Mouse (Mus musculus) heart, embryonic 15.5 days (tissue): ENCODE results near the gene Gstm4. TPM values are rescaled to one million over a fixed set of nuclear protein-coding genes. Genes with fewer than 3 reads are reported as not detected.
"Not testable (repeated sequence)": the region's sequence is repeated elsewhere in the genome, so short reads cannot be mapped to it uniquely, and the experiment has no call there.

Source experiments
- ATAC-seq: fragments of 200-750 bp; cut with Nextera tagmentation; replicated peaks from 2 replicates; pipeline ENCODE4 v1.8.0; 2017; ENCODE audit warnings: low read depth, moderate TSS enrichment; ENCODE audit not compliant: insufficient number of reproducible peaks, insufficient read depth, low FRiP score
- H3K27ac ChIP-seq: fragments of 300-500 bp; sonication (generic); 2 replicates; pipeline ENCODE4 v1.5.1; 2015; ENCODE audit warnings: mild to moderate bottlenecking, inconsistent platforms
- H3K27me3 ChIP-seq: fragments of 300-500 bp; sonication (generic); 2 replicates; pipeline ENCODE4 v1.6.1; 2015; ENCODE audit warnings: inconsistent platforms
- H3K36me3 ChIP-seq: fragments of 300-500 bp; sonication (generic); 2 replicates; pipeline ENCODE4 v1.6.1; 2015; ENCODE audit warnings: mild to moderate bottlenecking, inconsistent platforms
- H3K4me1 ChIP-seq: fragments of 300-500 bp; sonication (generic); replicated peaks from 2 replicates; pipeline ENCODE4 v1.6.1; 2015; ENCODE audit warnings: inconsistent platforms
- H3K4me2 ChIP-seq: fragments of 300-500 bp; sonication (generic); 2 replicates; pipeline ENCODE4 v1.6.1; 2015; ENCODE audit warnings: inconsistent platforms, mild to moderate bottlenecking, moderate library complexity
- H3K4me3 ChIP-seq: fragments of 300-500 bp; sonication (generic); 2 replicates; pipeline ENCODE4 v1.5.1; 2015; ENCODE audit warnings: mild to moderate bottlenecking, inconsistent platforms
- H3K9ac ChIP-seq: fragments of 300-500 bp; sonication (generic); 2 replicates; pipeline ENCODE4 v1.6.1; 2015; ENCODE audit warnings: mild to moderate bottlenecking, inconsistent platforms
- H3K9me3 ChIP-seq: fragments of 300-500 bp; sonication (generic); replicated peaks from 2 replicates; pipeline ENCODE4 v1.6.1; 2016; ENCODE audit warnings: inconsistent platforms
- WGBS: fragments of 180-500 bp; shearing (Covaris S2); methylation state at CpG from one replicate; pipeline ENCODE4 v1.1.7; 2015; ENCODE audit warnings: mixed read lengths; 5-methylcytosine and 5-hydroxymethylcytosine counted together
- polyA plus RNA-seq: library from polyadenylated mRNA; unstranded; fragments of >200 nt; fragmentation: Nextera tagmentation; extraction: Ambion mirVana; gene quantifications from 2 replicates; pipeline ENCODE4 v1.2.1, GENCODE M21; 2015

The Gstm4 gene
- polyA plus RNA-seq, 1 experiment from 2014 or later = 12.9 TPM

DNA sequence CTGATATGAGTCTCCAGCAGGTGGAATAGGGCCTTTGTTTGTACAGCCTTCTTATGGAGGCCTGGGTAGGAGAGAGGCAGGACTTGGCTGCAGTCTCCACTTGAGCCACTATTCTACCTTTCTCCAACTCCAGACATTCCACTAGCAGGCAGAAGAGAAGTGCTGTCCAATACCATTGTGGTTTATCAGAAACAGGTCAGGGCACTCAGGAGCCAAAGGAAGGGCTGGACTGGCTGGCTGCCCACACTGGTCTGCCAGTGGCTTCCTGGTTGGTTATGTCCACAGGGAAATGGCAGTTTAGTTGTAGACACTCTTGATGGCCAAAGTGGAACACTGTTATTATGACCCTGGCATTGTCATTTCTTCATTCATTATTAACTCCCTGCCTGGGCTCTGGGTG is 12.6 kb downstream of the Gstm4 start:
- no peak for ATAC-seq
- H3K4me1 ChIP-seq = no peaks in the 10 kb centered on the region
- H3K4me2 ChIP-seq = no peak overlapping the region
- H3K27ac ChIP-seq = no peak overlapping the region
- peaks cover 13% of the 10 kb centered on the region; the same call in 1 of the 2 replicates for H3K27me3 ChIP-seq
- no peak overlapping the region for H3K4me3 ChIP-seq
- no peaks in the 10 kb centered on the region for H3K9me3 ChIP-seq
- no peaks in the 10 kb centered on the region for H3K36me3 ChIP-seq
- no peak overlapping the region for H3K9ac ChIP-seq

DNA sequence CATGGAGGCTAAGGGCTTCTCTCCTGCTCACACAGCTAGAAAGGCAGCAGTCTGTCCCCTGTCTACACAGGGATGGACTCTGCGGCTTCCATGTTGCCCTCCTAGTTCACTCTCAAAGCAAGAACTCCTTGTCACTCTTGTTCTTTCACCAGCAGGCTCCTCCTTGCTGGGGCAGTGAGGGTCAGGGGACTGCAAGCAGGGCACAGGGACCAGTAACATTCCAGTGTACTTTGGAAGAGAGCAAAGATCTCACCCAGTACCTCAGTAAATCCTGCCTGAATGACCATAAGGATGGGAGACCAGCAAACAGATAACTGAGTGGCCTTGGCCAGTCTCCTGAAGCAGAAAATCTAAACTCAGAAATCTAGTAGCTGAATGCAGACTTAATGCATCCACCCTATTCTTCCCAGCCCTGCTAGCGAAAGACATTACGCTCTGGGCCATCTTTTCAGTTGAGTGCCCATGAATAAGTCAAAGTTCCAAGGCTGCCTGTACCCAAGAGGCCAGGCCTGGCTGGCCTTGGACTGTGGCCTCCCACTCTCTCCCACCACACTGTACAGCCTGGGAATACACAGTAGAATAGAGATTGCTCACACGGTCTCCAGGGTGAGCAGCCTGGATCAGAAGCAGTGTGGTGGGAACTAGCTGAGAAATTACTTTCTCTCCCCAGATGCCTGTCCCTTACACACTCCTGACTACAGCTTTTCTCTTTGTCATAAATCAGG is 15.9 kb downstream of the Gstm4 start:
- Histone ChIP-seq H3K4me1 (no peaks in the 10 kb centered on the region), H3K27me3 (peaks cover 13% of the 10 kb centered on the region; the same call in 1 of the 2 replicates), H3K4me2 (no peak overlapping the region), H3K9me3 (no peaks in the 10 kb centered on the region), H3K27ac (no peak overlapping the region), H3K9ac (no peak overlapping the region), H3K36me3 (no peaks in the 10 kb centered on the region), H3K4me3 (no peak overlapping the region)
- 84% methylated on average over 4 of the region's 4 CpGs for WGBS
- ATAC-seq = no peak

DNA sequence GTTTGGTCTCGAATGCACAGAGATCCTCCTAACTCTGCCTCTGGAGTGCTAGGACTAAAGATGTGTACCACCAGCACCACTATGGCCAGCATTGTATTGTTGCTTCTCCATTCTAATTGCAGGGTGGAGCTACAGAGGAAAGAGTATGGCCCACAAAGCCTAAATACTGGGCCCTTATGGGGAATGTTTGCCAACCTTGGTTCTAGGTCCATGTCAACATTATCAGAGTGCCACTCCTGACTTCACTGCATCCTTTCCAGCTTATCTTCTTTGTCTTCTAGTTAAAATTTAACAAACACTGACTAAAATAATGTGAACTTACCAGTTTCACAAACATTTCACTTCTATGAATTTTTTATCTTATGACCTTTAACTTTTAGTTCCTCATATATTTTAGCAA is 18.1 kb downstream of the Gstm4 start:
- Histone ChIP-seq H3K36me3 (no peaks in the 10 kb centered on the region), H3K27ac (no peak overlapping the region), H3K4me3 (no peak overlapping the region), H3K4me1 (no peaks in the 10 kb centered on the region), H3K27me3 (peaks cover 13% of the 10 kb centered on the region; the same call in 1 of the 2 replicates), H3K9me3 (no peaks in the 10 kb centered on the region), H3K9ac (no peak overlapping the region), H3K4me2 (no peak overlapping the region)
- 81% methylated on average over 1 of the region's 1 CpGs for whole genome bisulfite sequencing
- no peak for ATAC-seq

DNA sequence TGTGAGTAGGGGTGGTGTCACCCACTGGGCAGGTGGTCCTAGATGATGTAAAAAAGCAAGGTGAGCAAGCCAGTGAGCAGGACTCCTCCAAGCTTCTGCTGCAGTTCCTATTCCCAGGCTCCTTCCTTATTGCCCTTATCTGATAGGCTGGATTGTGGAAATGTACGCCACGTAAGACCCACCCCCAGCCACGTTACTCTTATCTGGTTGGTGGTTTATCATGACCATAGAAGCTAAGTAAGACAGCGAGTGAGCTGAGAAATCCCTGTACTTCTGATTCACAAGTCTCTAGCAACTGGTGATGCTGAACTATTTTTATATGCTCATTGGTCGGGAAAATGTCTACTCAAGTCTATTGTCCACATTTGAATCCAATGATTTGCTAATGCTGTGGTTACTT is 18.6 kb downstream of the Gstm4 start:
- no peak for ATAC-seq
- no peaks in the 10 kb centered on the region for H3K9me3 ChIP-seq
- H3K4me2 ChIP-seq = no peak overlapping the region
- no peak overlapping the region for H3K9ac ChIP-seq
- H3K4me3 ChIP-seq = no peak overlapping the region
- H3K4me1 ChIP-seq = no peaks in the 10 kb centered on the region
- peaks cover 13% of the 10 kb centered on the region; the same call in 1 of the 2 replicates for H3K27me3 ChIP-seq
- 39% methylated on average over 5 of the region's 5 CpGs for WGBS
- H3K27ac ChIP-seq = no peak overlapping the region
- H3K36me3 ChIP-seq = no peaks in the 10 kb centered on the region

DNA sequence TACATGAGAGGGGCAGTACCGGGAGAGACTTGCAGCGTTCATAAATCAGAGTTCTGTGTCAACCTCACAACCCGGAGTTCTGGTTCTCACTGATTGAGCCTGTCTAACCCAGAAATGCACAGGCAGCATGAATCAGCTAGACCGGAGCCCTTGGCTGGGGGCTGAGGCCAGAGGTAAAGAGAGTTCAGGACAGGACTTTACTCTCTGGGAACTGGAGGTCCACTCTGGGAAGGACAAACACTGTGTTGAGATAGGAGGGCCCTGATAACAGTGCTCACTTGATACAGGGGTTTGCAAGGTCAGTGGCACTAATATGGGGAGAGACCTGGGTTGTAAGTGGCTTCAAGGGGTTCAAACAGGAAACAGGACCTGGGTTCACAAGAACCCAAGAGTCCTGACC is 19.4 kb downstream of the Gstm4 start:
- Histone ChIP-seq H3K4me2 (no peak overlapping the region), H3K27ac (no peak overlapping the region), H3K9ac (no peak overlapping the region), H3K4me1 (peaks cover 6% of the 10 kb centered on the region), H3K27me3 (peaks cover 13% of the 10 kb centered on the region; the same call in 1 of the 2 replicates), H3K4me3 (no peak overlapping the region), H3K36me3 (no peaks in the 10 kb centered on the region), H3K9me3 (no peaks in the 10 kb centered on the region)
- 63% methylated on average over 4 of the region's 4 CpGs for WGBS
- no peak for ATAC-seq

DNA sequence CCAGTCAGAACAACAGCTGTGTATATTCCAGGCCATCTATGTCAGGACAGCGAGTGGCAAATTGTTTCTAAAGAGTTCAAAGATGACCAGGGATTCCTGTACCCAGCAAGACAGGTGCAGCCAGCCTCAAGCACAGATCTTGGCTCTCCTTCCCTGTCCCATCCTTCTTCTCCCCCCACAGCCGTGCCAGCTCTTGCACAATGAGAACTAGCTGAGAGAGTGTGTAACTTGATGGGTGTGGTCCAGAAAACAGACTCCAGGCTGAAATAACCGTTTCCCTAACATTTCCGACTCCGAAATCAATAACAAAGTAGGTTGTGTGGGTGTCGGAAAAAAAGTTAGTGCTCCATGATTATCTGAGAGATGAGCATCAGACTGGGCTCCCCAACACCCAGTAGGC is 22.0 kb downstream of the Gstm4 start:
- Histone ChIP-seq H3K27ac (no peak overlapping the region), H3K9me3 (no peaks in the 10 kb centered on the region), H3K4me3 (no peak overlapping the region), H3K9ac (no peak overlapping the region), H3K27me3 (no peaks in the 10 kb centered on the region), H3K36me3 (no peaks in the 10 kb centered on the region), H3K4me1 (peaks cover 27% of the 10 kb centered on the region), H3K4me2 (no peak overlapping the region)
- 66% methylated on average over 6 of the region's 6 CpGs for WGBS
- no peak for ATAC-seq

DNA sequence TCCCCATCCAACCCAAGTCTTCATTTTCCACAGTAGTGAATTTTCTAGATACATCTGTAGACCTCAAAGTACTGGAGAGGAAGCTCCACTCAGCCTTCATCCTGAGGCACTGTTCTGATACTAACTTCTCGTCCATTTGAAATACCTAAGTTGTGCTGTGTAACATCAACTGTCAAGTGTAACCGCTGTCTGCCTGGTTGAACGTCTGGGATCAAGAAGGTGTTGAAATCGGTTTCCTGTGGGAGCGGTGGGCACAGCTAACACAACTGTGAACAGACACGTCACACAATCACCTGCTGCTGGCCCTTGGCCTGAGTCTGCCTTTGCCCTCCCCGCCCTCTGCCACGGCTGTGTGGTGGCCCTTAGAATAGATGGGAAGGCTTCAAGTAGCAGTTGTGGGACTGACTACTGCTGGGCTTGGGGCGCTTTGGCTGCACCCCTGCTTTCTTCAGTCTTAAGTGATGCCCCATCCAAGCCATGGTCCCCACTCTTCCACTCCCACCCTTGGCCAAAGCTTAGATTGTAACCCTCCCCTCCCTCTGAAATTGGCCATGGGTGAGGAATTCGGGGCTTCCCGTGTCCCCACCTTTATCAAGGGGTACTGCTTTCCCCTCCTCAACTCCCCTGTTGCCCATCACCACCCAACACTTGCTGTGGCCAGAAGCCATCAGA is 24.2 kb downstream of the Gstm4 start:
- H3K4me1 ChIP-seq = peaks cover 35% of the 10 kb centered on the region
- not testable (repeated sequence) for H3K4me2 ChIP-seq, H3K36me3 ChIP-seq, H3K9me3 ChIP-seq, H3K27me3 ChIP-seq, H3K4me3 ChIP-seq, ATAC-seq, H3K9ac ChIP-seq, H3K27ac ChIP-seq
- 42% methylated on average over 11 of the region's 11 CpGs for WGBS

DNA sequence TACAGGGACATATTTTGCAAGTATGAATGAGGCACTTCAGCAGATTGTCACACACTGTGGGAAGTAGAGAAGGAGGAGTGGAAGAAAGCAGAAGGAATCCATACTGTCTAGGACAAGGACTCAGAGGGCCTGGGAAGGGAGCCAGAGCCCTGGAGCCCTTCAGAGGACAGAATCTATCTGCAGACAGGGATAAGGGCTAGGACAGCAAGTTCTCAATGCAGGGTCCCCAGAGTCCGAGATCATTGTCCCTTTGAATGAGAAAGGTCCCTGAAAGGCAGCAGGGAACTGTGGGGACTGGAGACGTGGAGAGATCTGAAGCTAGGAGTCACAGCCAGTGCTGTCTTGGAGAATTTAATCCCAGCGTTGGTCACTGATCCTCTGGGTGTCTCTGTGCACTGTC is 25.5 kb downstream of the Gstm4 start:
- not testable (repeated sequence) for ATAC-seq, H3K4me3 ChIP-seq, H3K9ac ChIP-seq, H3K36me3 ChIP-seq, H3K27me3 ChIP-seq, H3K4me2 ChIP-seq, H3K9me3 ChIP-seq
- 41% methylated on average over 3 of the region's 3 CpGs for WGBS
- Histone ChIP-seq H3K27ac (peak overlapping the region; percentile 53), H3K4me1 (peaks cover 35% of the 10 kb centered on the region)

DNA sequence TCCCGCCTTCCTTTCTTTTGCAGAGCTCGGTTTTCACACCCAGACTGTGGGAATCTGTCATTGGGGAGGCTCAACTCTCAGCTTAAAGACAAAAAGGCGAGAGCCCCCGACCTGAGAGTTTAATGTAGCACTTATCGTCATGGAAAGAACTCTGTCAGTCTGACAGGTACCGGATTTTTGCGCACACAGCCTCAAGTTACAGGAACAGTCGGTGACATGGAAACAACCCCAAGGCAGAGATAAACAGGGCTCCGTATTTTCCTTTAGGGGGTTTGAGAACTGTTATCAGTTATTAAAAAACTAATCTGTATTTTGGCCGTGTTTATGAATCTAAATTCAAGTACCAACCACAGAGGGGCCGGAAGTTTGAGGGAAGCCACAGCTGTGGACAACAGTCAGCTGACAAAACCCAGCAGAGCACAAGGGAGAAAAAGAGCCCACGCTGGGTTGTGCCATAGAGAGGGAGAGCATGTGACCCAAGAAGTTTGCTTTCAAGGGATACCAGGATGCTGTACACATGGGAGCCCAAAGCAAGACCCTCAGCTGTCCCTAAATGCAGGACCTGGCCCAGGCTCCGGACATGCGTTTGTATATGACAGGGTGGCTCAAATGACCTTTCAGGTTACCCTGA is 26.4 kb downstream of the Gstm4 start:
- Histone ChIP-seq H3K27me3 (no peaks in the 10 kb centered on the region), H3K9ac (peak overlapping the region; percentile 46; the same call in 1 of the 2 replicates), H3K36me3 (no peaks in the 10 kb centered on the region), H3K4me2 (peak overlapping the region; percentile 81), H3K27ac (peak overlapping the region; percentile 96), H3K4me1 (peaks cover 38% of the 10 kb centered on the region), H3K9me3 (no peaks in the 10 kb centered on the region), H3K4me3 (peak overlapping the region; percentile 55)
- 17% methylated on average over 14 of the region's 14 CpGs for WGBS
- ATAC-seq = no peak

DNA sequence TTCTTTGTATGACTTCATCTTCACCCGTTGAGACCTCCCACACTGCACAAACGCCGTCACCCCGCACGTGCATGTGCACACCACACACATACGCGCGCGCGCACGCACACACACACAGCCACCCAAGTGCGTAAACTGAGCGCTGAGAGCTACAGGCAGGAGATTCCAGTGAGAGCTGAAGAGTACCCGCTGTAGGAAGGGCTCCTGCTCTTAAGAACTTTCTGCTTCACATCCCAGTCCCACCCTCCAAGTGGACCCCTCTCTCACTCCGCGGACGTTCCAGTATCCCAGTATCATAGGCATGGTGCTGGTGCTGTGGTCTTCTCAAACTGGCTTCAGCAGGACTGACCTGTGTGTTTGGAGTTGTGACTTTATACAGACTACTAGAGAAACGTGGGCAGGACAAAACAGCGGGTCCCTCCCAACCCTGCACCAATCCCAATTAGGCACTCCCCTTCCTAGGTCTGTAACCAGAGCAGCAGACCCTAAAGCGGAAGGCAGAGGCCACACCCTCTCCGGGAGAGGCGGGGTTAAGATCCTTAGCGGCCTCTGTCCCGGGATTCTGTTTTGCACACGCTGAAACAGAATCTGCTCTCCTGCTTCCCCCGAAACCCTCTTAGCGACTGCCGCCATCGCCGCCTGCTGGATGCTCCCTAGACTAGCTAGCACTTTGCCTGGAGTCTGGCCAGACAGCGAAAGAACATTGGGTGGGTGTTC is 27.1 kb downstream of the Gstm4 start, which contains the start of gene Gstm1:
Gstm1 (minus strand) TSS at position 501 of the 717 bp plus-strand sequence.
- ATAC-seq = peak; percentile 98
- under 1% methylated on average over 31 of the region's 31 CpGs for WGBS
- peaks cover 42% of the 10 kb centered on the region for H3K4me1 ChIP-seq
- H3K9me3 ChIP-seq = no peaks in the 10 kb centered on the region
- no peaks in the 10 kb centered on the region for H3K36me3 ChIP-seq
- H3K4me2 ChIP-seq = peak within 1 kb of the TSS; percentile 81
- H3K9ac ChIP-seq = peak within 1 kb of the TSS; percentile 58
- H3K27ac ChIP-seq = peak within 1 kb of the TSS; percentile 96
- peak within 1 kb of the TSS; percentile 55 for H3K4me3 ChIP-seq
- no peaks in the 10 kb centered on the region for H3K27me3 ChIP-seq

DNA sequence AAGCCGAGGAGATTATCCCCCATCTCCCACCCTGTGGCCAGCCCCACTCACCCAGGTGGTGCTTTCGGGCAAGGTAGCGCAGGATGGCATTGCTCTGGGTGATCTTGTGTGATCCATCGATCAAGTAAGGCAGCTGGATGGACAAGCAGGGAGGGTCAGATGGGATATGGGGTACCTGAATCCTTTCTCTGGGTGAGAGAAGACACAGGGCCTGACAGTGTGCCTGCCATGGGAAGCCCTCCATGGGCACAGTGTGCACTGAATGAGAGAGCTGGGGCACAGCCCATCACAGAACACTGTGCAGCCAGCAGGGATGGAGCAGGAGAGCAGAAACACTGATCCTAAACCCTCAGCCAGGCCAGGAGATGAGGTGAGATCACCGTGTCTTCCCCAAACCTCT is 28.2 kb downstream of the Gstm4 start:
- not testable (repeated sequence) for H3K9me3 ChIP-seq, H3K9ac ChIP-seq, H3K36me3 ChIP-seq, ATAC-seq, H3K27ac ChIP-seq, H3K4me3 ChIP-seq, H3K27me3 ChIP-seq
- H3K4me1 ChIP-seq = peaks cover 43% of the 10 kb centered on the region
- WGBS = 86% methylated on average over 5 of the region's 5 CpGs
- peak overlapping the region; percentile 81 for H3K4me2 ChIP-seq
